Mouse (Mus musculus): ENCODE data around the gene Iqub. TPM values are rescaled to one million over a fixed set of nuclear protein-coding genes. Genes with fewer than 3 reads are reported as not detected.

Gene Iqub
- not detected for polyA plus RNA-seq (2015; fragmentation: Illumina TruSeq; extraction: RNeasy Lipid Tissue Mini Kit (QIAGEN cat#74804); ENCODE audit: insufficient read depth, low read depth, low replicate concordance)

GRCm38 (mm10) chr6:24514552-24515284 lies at the start of gene Iqub:
Gene Iqub, minus strand, starts transcription at chr6:24515067.

DNA sequence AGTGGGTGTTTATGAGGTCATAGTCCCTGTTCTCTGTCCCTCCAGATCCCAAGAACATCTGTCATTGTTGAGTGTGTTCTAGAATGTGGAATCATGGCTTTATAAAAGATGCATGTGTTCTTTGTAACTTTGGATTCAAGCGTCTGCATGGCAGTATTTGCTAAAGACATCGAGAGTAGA lies 13.1 kb upstream of the Iqub start, which contains the start of gene Asb15:
Gene Asb15, plus strand, starts transcription at position 81 of the 180 bp plus-strand sequence.

DNA sequence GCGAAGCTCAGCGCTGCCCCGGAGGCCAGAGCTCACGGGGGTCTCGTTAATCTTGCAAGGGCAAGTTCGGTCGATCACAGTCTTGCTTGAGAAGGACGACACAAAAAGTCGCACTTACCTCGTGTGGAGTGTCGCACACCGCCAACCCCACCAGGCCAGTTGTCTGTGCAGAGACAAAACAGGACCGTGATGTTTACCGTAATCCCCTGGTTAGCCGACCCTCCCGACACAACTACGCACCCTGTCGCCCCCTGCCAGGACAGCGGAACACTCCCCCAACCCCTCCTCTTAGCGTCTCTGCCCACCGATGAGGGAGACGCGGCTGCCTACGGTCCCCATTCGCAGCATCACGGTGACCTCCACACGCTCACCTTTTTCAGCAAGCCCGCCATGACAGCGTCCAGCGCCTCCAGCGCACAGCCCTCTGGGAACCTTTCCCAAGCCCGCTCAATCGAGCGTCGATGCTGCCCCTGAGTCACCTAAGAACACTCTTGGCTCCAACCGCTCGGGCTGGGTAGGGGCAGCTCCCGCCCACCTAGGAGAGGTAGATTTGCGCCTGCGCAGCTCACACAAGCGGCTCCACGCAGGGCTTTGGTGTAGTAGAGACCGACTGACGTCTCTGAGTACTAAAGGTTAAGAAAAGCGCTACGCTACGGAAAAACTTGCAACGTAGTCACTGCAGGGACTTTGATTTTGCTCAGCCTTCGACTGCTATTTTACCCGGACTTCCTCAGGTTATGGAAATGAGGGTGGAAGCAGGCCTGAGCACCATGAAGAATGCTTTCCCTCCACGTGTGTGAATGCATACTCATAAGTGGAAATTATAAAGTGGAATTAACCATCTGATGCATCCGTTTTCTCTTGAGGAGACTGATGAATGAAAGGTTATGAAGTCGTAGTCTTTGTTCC lies 12.5 kb upstream of the Iqub start, which contains the start of gene Ndufa5:
Gene Ndufa5, minus strand, starts transcription at position 859 of the 909 bp plus-strand sequence.

Other genes with a start within 250 kb of the Iqub start
- 53.1 TPM for gene Ndufa5, start 12.9 kb upstream of the Iqub start, polyA plus RNA-seq (2015; fragmentation: Illumina TruSeq; extraction: RNeasy Lipid Tissue Mini Kit (QIAGEN cat#74804); ENCODE audit: insufficient read depth, low read depth, low replicate concordance)
- gene Asb15, start 13.1 kb upstream of the Iqub start, polyA plus RNA-seq (2015; fragmentation: Illumina TruSeq; extraction: RNeasy Lipid Tissue Mini Kit (QIAGEN cat#74804); ENCODE audit: insufficient read depth, low read depth, low replicate concordance) = not detected
- not detected for gene Lmod2, start 82.7 kb upstream of the Iqub start, polyA plus RNA-seq (2015; fragmentation: Illumina TruSeq; extraction: RNeasy Lipid Tissue Mini Kit (QIAGEN cat#74804); ENCODE audit: insufficient read depth, low read depth, low replicate concordance)
- 8.1 TPM for gene Wasl, start 149.9 kb upstream of the Iqub start, polyA plus RNA-seq (2015; fragmentation: Illumina TruSeq; extraction: RNeasy Lipid Tissue Mini Kit (QIAGEN cat#74804); ENCODE audit: insufficient read depth, low read depth, low replicate concordance)
- not detected for gene Hyal6, start 218.2 kb upstream of the Iqub start, polyA plus RNA-seq (2015; fragmentation: Illumina TruSeq; extraction: RNeasy Lipid Tissue Mini Kit (QIAGEN cat#74804); ENCODE audit: insufficient read depth, low read depth, low replicate concordance)
- not detected for gene Hyal4, start 233.3 kb upstream of the Iqub start, polyA plus RNA-seq (2015; fragmentation: Illumina TruSeq; extraction: RNeasy Lipid Tissue Mini Kit (QIAGEN cat#74804); ENCODE audit: insufficient read depth, low read depth, low replicate concordance)